Mouse (Mus musculus) liver, embryonic 14.5 days (tissue): ENCODE measurements around the gene Spata6. TPM values are rescaled to one million over a fixed set of nuclear protein-coding genes. Genes with fewer than 3 reads are reported as not detected.

ENCODE experiments used
- ATAC-seq: fragments of 200-750 bp; cut with Nextera tagmentation; 2 replicates; pipeline ENCODE4 v1.8.0; 2017; ENCODE audit warnings: moderate number of reproducible peaks, mild to moderate bottlenecking, moderate library complexity; ENCODE audit not compliant: insufficient read depth
- DNase-seq, 3 experiments: peaks; one replicate each; pipeline ENCODE4 v3.0.0-alpha.2; 2012 to 2013; ENCODE audit warnings: low read depth in 3 of 3, low spot score in 3 of 3
- H3K27ac ChIP-seq: fragments of 300-500 bp; sonication (generic); 2 replicates; pipeline ENCODE4 v1.5.1; 2014; ENCODE audit warnings: moderate library complexity, mild to moderate bottlenecking, control low read depth, inconsistent platforms
- H3K27me3 ChIP-seq: fragments of 300-500 bp; sonication (generic); 2 replicates; pipeline ENCODE4 v1.6.1; 2014; ENCODE audit warnings: mild to moderate bottlenecking, low read length, moderate library complexity; ENCODE audit not compliant: control insufficient read depth, insufficient read depth
- H3K36me3 ChIP-seq: fragments of 300-500 bp; sonication (generic); replicated peaks from 2 replicates; pipeline ENCODE4 v1.6.1; 2014; ENCODE audit warnings: low read depth; ENCODE audit not compliant: control insufficient read depth, insufficient read depth
- H3K4me1 ChIP-seq, 2 experiments: fragments of 200-500 bp in 1 of 2; fragments of 300-500 bp in 1 of 2; sonication (generic) in 1 of 2; replicated peaks; 2 replicates each; pipeline ENCODE4 v1.6.1; 2012 to 2014; ENCODE audit warnings: antibody characterized with exemption in 1 of 2, inconsistent platforms in 1 of 2, low read length in 1 of 2; ENCODE audit not compliant: control insufficient read depth in 2 of 2, insufficient read depth in 2 of 2
- H3K4me2 ChIP-seq: fragments of 300-500 bp; sonication (generic); 2 replicates; pipeline ENCODE4 v1.6.1; 2014; ENCODE audit warnings: low read depth, mild to moderate bottlenecking, control low read depth, moderate library complexity
- H3K4me3 ChIP-seq, 2 experiments: fragments of 200-500 bp in 1 of 2; fragments of 300-500 bp in 1 of 2; sonication (generic) in 1 of 2; 2 replicates each; pipeline ENCODE4 v1.5.1; 2012 to 2014; ENCODE audit warnings: low read depth in 2 of 2, low read length in 2 of 2, mild to moderate bottlenecking in 2 of 2, control low read depth in 1 of 2, inconsistent platforms in 1 of 2, moderate library complexity in 1 of 2; ENCODE audit not compliant: insufficient read depth in 1 of 2
- H3K9ac ChIP-seq: fragments of 300-500 bp; sonication (generic); replicated peaks from 2 replicates; pipeline ENCODE4 v1.6.1; 2014; ENCODE audit warnings: mild to moderate bottlenecking, control low read depth, moderate library complexity
- H3K9me3 ChIP-seq: fragments of 300-500 bp; sonication (generic); 2 replicates; pipeline ENCODE4 v1.6.1; 2016; ENCODE audit warnings: low read length, mixed read lengths; ENCODE audit not compliant: control insufficient read depth
- CTCF ChIP-seq: IDR thresholded peaks from 2 replicates; pipeline ENCODE4 v1.5.1; 2016; ENCODE audit warnings: antibody characterized with exemption, low read depth, control low read depth
- EP300 ChIP-seq: IDR thresholded peaks from 2 replicates; pipeline ENCODE4 v1.6.1; 2016; ENCODE audit warnings: antibody characterized with exemption, low read depth
- WGBS: fragments of 180-500 bp; shearing (Covaris S2); extraction: QIAGEN DNeasy Blood & Tissue Kit; methylation state at CpG from one replicate; pipeline ENCODE4 v1.1.7; 2014; ENCODE audit not compliant: insufficient replicate concordance; 5-methylcytosine and 5-hydroxymethylcytosine counted together
- polyA plus RNA-seq, 2 experiments: library from polyadenylated mRNA; depleted of rRNA in 1 of 2; stranded (reverse) in 1 of 2; unstranded in 1 of 2; fragments of >200 nt; fragmentation: Nextera tagmentation in 1 of 2; extraction: Ambion mirVana in 1 of 2; gene quantifications; 2 replicates each; pipeline versions ENCODE4 v1.2.1 to v1.2.3; 2012 to 2014

Gene Spata6
- polyA plus RNA-seq, 2 experiments, result 1.5 to 2.7 TPM

GRCm38 (mm10) chr4:111803164-111803563, 83.4 kb downstream of the Spata6 start:
- 67% methylated on average over 2 of the region's 2 CpGs for WGBS
- Histone ChIP-seq H3K27me3 (no peaks in the 10 kb centered on the region), H3K9ac (no peak overlapping the region), H3K27ac (no peak overlapping the region), H3K4me2 (no peak overlapping the region), H3K4me1 (no peaks in the 10 kb centered on the region), H3K9me3 (no peaks in the 10 kb centered on the region), H3K4me3 (no peak overlapping the region), H3K36me3 (no peaks in the 10 kb centered on the region)
- TF ChIP-seq EP300, result no peak
- TF ChIP-seq CTCF, result no peak
- DNase-seq (no peak), ATAC-seq (no peak)

DNA sequence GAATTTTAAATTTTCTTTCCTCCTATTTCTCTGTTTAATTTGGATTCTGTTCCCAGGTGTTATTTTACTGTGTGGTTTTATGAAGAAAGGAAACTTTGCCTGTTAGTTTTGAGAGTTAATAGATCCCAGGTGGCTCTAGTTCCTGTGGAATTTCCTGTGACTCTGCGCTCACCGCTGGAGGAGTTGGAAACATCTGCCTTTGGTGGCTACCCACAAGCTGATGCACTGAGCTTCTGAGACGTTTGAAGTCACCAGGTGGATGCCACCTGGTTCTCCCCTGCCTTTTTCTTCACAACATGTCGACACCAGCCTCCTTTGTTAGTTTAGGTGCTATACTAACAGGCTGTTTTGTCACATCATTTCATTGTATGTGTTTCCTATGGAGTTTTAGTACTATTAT, 97.7 kb downstream of the Spata6 start:
- WGBS, result 54% methylated on average over 4 of the region's 4 CpGs
- TF ChIP-seq CTCF (no peak), EP300 (no peak)
- Histone ChIP-seq H3K9me3 (no peaks in the 10 kb centered on the region), H3K4me1 (no peaks in the 10 kb centered on the region), H3K4me3 (no peak overlapping the region), H3K4me2 (no peak overlapping the region), H3K36me3 (no peaks in the 10 kb centered on the region), H3K9ac (no peak overlapping the region), H3K27ac (no peak overlapping the region), H3K27me3 (no peaks in the 10 kb centered on the region)
- ATAC-seq, result no peak
- no peak for DNase-seq

- no peak overlapping the region for H3K27ac ChIP-seq
- no peaks in the 10 kb centered on the region for H3K36me3 ChIP-seq
- H3K4me2 ChIP-seq, result no peak overlapping the region
- H3K4me1 ChIP-seq, result no peaks in the 10 kb centered on the region
- TF ChIP-seq EP300, result no peak
- no peak for TF ChIP-seq CTCF
- no peak overlapping the region for H3K9ac ChIP-seq
- no peak overlapping the region for H3K4me3 ChIP-seq
- no peak for ATAC-seq
- 79% methylated on average over 6 of the region's 6 CpGs for WGBS
- no peaks in the 10 kb centered on the region for H3K9me3 ChIP-seq
- H3K27me3 ChIP-seq, result no peaks in the 10 kb centered on the region
- DNase-seq, result no peak
These were observed 119.1 kb downstream of the Spata6 start for GRCm38 (mm10) chr4:111838882-111839281.

GRCm38 (mm10) chr4:111852626-111853025, 132.8 kb downstream of the Spata6 start:
- TF ChIP-seq EP300, result no peak
- no peak for TF ChIP-seq CTCF
- Histone ChIP-seq H3K4me1 (no peaks in the 10 kb centered on the region), H3K4me3 (no peak overlapping the region), H3K36me3 (no peaks in the 10 kb centered on the region), H3K4me2 (no peak overlapping the region), H3K9me3 (no peaks in the 10 kb centered on the region), H3K27me3 (no peaks in the 10 kb centered on the region), H3K27ac (no peak overlapping the region), H3K9ac (no peak overlapping the region)
- ATAC-seq, result no peak
- DNase-seq, result no peak

DNA sequence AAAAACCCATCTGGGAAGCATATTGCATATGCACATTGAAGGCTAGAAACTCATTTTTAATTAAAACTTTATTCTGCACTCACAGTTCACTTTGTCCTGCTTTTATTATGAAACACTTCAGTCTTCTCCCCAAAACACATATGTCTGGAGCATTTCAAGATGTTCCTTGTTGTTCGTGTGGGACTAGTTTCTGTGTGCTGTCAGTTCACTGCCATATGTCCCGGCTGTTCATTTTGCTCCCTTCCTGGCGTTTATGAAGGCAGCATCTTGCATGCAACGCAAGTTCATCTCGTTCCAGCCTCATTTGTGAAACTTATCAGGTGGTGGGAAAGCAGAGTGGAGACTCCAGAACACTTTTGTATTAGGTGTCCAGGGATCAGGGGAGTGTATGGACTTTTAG, 146.9 kb downstream of the Spata6 start:
- Histone ChIP-seq H3K4me1 (no peaks in the 10 kb centered on the region), H3K4me2 (no peak overlapping the region), H3K9me3 (no peaks in the 10 kb centered on the region), H3K27me3 (no peaks in the 10 kb centered on the region), H3K36me3 (no peaks in the 10 kb centered on the region), H3K9ac (no peak overlapping the region), H3K27ac (no peak overlapping the region), H3K4me3 (no peak overlapping the region)
- TF ChIP-seq CTCF, result no peak
- TF ChIP-seq EP300, result no peak
- no peak for ATAC-seq
- WGBS, result 60% methylated on average over 5 of the region's 5 CpGs
- DNase-seq, result no peak
